ENCODE assay signal across 16 mouse cellular contexts in genomic region chr17:24139256-24139655, GRCm38 (mm10). TPM values are rescaled to one million over a fixed set of nuclear protein-coding genes. Genes with fewer than 3 reads are reported as not detected.
A peak's percentile ranks its signal among the peaks of the same experiment; 100 is the strongest.
DNase-seq lines count a peak whose midpoint lies in the region; ATAC-seq and TF ChIP-seq lines count a peak whose summit lies in the region.
"Had no signal": no experiment of that assay in that cellular context is flagged by ENCODE, and none has a peak within 500 bp of the region (broad histone marks: within the 10 kb centered on the region; RNA-seq: fewer than 3 reads in every experiment).

No protein-coding gene starts in this region.

- H3K4me2 ChIP-seq in hindbrain, embryonic 15.5 days, result 0 out of 2 replicates have a peak overlapping the region, but pooled peaks have one; percentile 94
- no peak overlapping the region for H3K4me2 ChIP-seq in hindbrain, postnatal 0 days (ENCODE audit: low read depth, low read length)
- H3K4me2 ChIP-seq in liver, embryonic 15.5 days, result peak overlapping the region; percentile 77
- H3K4me2 ChIP-seq: limb, embryonic 12.5 days had no signal

- no peaks in the 10 kb centered on the region for H3K36me3 ChIP-seq in hindbrain, embryonic 15.5 days
- H3K36me3 ChIP-seq in hindbrain, postnatal 0 days (ENCODE audit: insufficient read depth, low read length), result no peaks in the 10 kb centered on the region
- H3K36me3 ChIP-seq in ES-E14 (ENCODE audit: control insufficient read depth, insufficient read depth, low read length, poor library complexity, severe bottlenecking), result no peaks in the 10 kb centered on the region
- 0 out of 2 replicates have a peak, but pooled peaks cover 9% of the 10 kb centered on the region for H3K36me3 ChIP-seq in liver, embryonic 15.5 days (replicated peaks)
- H3K36me3 ChIP-seq: forebrain, embryonic 12.5 days; limb, embryonic 12.5 days had no signal

- H3K4me1 ChIP-seq in hindbrain, embryonic 15.5 days (replicated peaks), result peaks cover 42% of the 10 kb centered on the region
- peaks cover 8% of the 10 kb centered on the region; the same call in 1 of the 2 replicates for H3K4me1 ChIP-seq in hindbrain, postnatal 0 days (ENCODE audit: insufficient read depth, low read length)
- peaks cover 0 to 5% of the 10 kb centered on the region in 2 experiments; a peak in 3 of 4 replicates for H3K4me1 ChIP-seq in ES-E14 (ENCODE audit: control insufficient read depth in 2 of 2, insufficient read depth in 2 of 2, low read length in 2 of 2, poor library complexity in 1 of 2)
- H3K4me1 ChIP-seq in liver, embryonic 15.5 days (replicated peaks), result peaks cover 67% of the 10 kb centered on the region

- H3K9ac ChIP-seq in hindbrain, embryonic 15.5 days, result no peak overlapping the region
- no peak overlapping the region for H3K9ac ChIP-seq in hindbrain, postnatal 0 days (replicated peaks; ENCODE audit: low read length)
- no peak overlapping the region for H3K9ac ChIP-seq in ES-E14 (ENCODE audit: insufficient read depth, low read depth, low read length, poor library complexity, severe bottlenecking)
- H3K9ac ChIP-seq in liver, embryonic 15.5 days, result peak overlapping the region; percentile 96; the same call in 1 of the 2 replicates
- H3K9ac ChIP-seq: forebrain, embryonic 12.5 days; limb, embryonic 12.5 days had no signal

- H3K27me3 ChIP-seq in hindbrain, embryonic 15.5 days, result no peaks in the 10 kb centered on the region
- no peaks in the 10 kb centered on the region for H3K27me3 ChIP-seq in hindbrain, postnatal 0 days (ENCODE audit: insufficient read depth, low read length)
- H3K27me3 ChIP-seq in liver, embryonic 15.5 days, result no peaks in the 10 kb centered on the region
- H3K27me3 ChIP-seq: forebrain, embryonic 12.5 days; limb, embryonic 12.5 days; Patski had no signal

- H3K9me3 ChIP-seq in hindbrain, embryonic 15.5 days, result no peaks in the 10 kb centered on the region
- no peaks in the 10 kb centered on the region for H3K9me3 ChIP-seq in hindbrain, postnatal 0 days (ENCODE audit: low read length)
- no peaks in the 10 kb centered on the region for H3K9me3 ChIP-seq in ES-E14 (ENCODE audit: control insufficient read depth, insufficient read depth, low read depth, low read length)
- no peaks in the 10 kb centered on the region for H3K9me3 ChIP-seq in liver, embryonic 15.5 days (replicated peaks)
- H3K9me3 ChIP-seq: forebrain, embryonic 12.5 days; limb, embryonic 12.5 days had no signal

- WGBS in hindbrain, embryonic 15.5 days, result 81% methylated on average over 3 of the region's 3 CpGs
- 75% methylated on average over 3 of the region's 3 CpGs for WGBS in hindbrain, postnatal 0 days
- 70% methylated on average over 3 of the region's 3 CpGs for WGBS in liver, embryonic 15.5 days (ENCODE audit: insufficient replicate concordance)

- TF ChIP-seq CTCF in hindbrain, postnatal 0 days (IDR thresholded peaks at IDR 0.05; ENCODE audit: low read depth), result no peak

- no peak for DNase-seq in hindbrain, postnatal 0 days (ENCODE audit: low spot score)
- peak; percentile 61 for DNase-seq in A20 (ENCODE audit: low read depth, low spot score)
- no peak for DNase-seq in ES-E14 (ENCODE audit: low read depth, low spot score)
- no peak for DNase-seq in lung, postnatal 10 days
- DNase-seq in layer of hippocampus, adult 11-12 months (ENCODE audit: low spot score), result no peak
- DNase-seq: adrenal gland, postnatal 14 days; cerebellum, adult 11-12 months; cerebellum, postnatal 25 days; lung, embryonic 14.5 days; lung, postnatal 4 days; retina, postnatal 1 day had no signal

- H3K4me3 ChIP-seq in hindbrain, embryonic 15.5 days, result no peak overlapping the region
- no peak overlapping the region for H3K4me3 ChIP-seq in hindbrain, postnatal 0 days (ENCODE audit: low read length)
- no peak overlapping the region for H3K4me3 ChIP-seq in ES-E14 (ENCODE audit: insufficient read depth in 1 of 2, low read depth in 1 of 2, low read length in 2 of 2, poor library complexity in 1 of 2, severe bottlenecking in 1 of 2)
- 0 out of 2 replicates have a peak overlapping the region, but pooled peaks have one; percentile 99 for H3K4me3 ChIP-seq in liver, embryonic 15.5 days (replicated peaks)
- H3K4me3 ChIP-seq: forebrain, embryonic 12.5 days; limb, embryonic 12.5 days had no signal

- ATAC-seq in hindbrain, embryonic 15.5 days (ENCODE audit: low FRiP score, low read depth), result no peak
- ATAC-seq in hindbrain, postnatal 0 days, result no peak
- no peak for ATAC-seq in liver, embryonic 15.5 days (ENCODE audit: insufficient read depth)
- ATAC-seq: Patski had no signal

- in situ Hi-C loops in ES-E14 (cut with MboI; ENCODE audit: low sequenced_read_pairs in 2 of 2, unreplicated experiment in 2 of 2), result no loop called here

- no peak overlapping the region for H3K27ac ChIP-seq in hindbrain, embryonic 15.5 days (replicated peaks)
- H3K27ac ChIP-seq in hindbrain, postnatal 0 days, result no peak overlapping the region
- peak overlapping the region; percentile 57; the same call in 1 of the 2 replicates for H3K27ac ChIP-seq in ES-E14 (ENCODE audit: insufficient read depth, low read depth, low read length, poor library complexity, severe bottlenecking)
- no peak overlapping the region for H3K27ac ChIP-seq in liver, embryonic 15.5 days (replicated peaks)
- H3K27ac ChIP-seq: forebrain, embryonic 12.5 days; limb, embryonic 12.5 days had no signal

TF ChIP-seq in ES-E14, 5 proteins besides CTCF, POLR2A, EP300 and RAD21:
- no peak for TF ChIP-seq HCFC1 (IDR thresholded peaks at IDR 0.05; ENCODE audit: borderline replicate concordance, insufficient read depth, low read length)
- no peak for TF ChIP-seq MAFK (IDR thresholded peaks at IDR 0.05; ENCODE audit: insufficient read depth, low read depth, low read length)
- TF ChIP-seq CHD2 (IDR thresholded peaks at IDR 0.05; ENCODE audit: low read depth, low read length), result no peak
- no peak for TF ChIP-seq ZNF384 (IDR thresholded peaks at IDR 0.05; ENCODE audit: low read depth, low read length)
- TF ChIP-seq ZC3H11A (IDR thresholded peaks at IDR 0.05; ENCODE audit: borderline replicate concordance, low read depth, low read length), result no peak

RNA-seq across cellular contexts. Expression of gene Pdpk1, which starts 11.5 kb away (rescaled TPM):
- polyA plus RNA-seq in hindbrain, embryonic 15.5 days (2015; fragmentation: Nextera tagmentation; extraction: Ambion mirVana), result 63.8 and 64.4 TPM in 2 replicates
- 49.2 and 54.1 TPM in 2 replicates for total RNA-seq in hindbrain, postnatal 0 days (2014; rRNA removed)
- 51.4 and 56.3 TPM in 2 replicates for polyA plus RNA-seq in hindbrain, postnatal 0 days (2015; fragmentation: Nextera tagmentation; extraction: Ambion mirVana)
- 25.6 and 26.7 TPM in 2 replicates for total RNA-seq in ES-E14 (2012; rRNA removed)
- polyA plus RNA-seq in liver, embryonic 15.5 days (2015; fragmentation: Nextera tagmentation; extraction: Ambion mirVana), result 25.2 and 26.3 TPM in 2 replicates

RNA-seq across cellular contexts. Expression of gene Amdhd2, which starts 24.3 kb away (rescaled TPM):
- polyA plus RNA-seq in hindbrain, embryonic 15.5 days (2015; fragmentation: Nextera tagmentation; extraction: Ambion mirVana), result 33.6 and 38.8 TPM in 2 replicates
- 42.0 and 53.0 TPM in 2 replicates for total RNA-seq in hindbrain, postnatal 0 days (2014; rRNA removed)
- polyA plus RNA-seq in hindbrain, postnatal 0 days (2015; fragmentation: Nextera tagmentation; extraction: Ambion mirVana), result 38.4 and 40.0 TPM in 2 replicates
- total RNA-seq in ES-E14 (2012; rRNA removed), result 28.5 and 35.3 TPM in 2 replicates
- 21.4 and 23.6 TPM in 2 replicates for polyA plus RNA-seq in liver, embryonic 15.5 days (2015; fragmentation: Nextera tagmentation; extraction: Ambion mirVana)

RNA-seq across cellular contexts. Expression of gene Atp6v0c, which starts 30.2 kb away (rescaled TPM):
- polyA plus RNA-seq in hindbrain, embryonic 15.5 days (2015; fragmentation: Nextera tagmentation; extraction: Ambion mirVana), result 1,386 and 1,520 TPM in 2 replicates
- total RNA-seq in hindbrain, postnatal 0 days (2014; rRNA removed), result 780 and 854 TPM in 2 replicates
- 2,172 and 2,275 TPM in 2 replicates for polyA plus RNA-seq in hindbrain, postnatal 0 days (2015; fragmentation: Nextera tagmentation; extraction: Ambion mirVana)
- 129 and 159 TPM in 2 replicates for total RNA-seq in ES-E14 (2012; rRNA removed)
- polyA plus RNA-seq in liver, embryonic 15.5 days (2015; fragmentation: Nextera tagmentation; extraction: Ambion mirVana), result 362 and 405 TPM in 2 replicates
